Mouse (Mus musculus) liver, embryonic 16.5 days (tissue): ENCODE measurements around the gene Cacna2d3. TPM values are rescaled to one million over a fixed set of nuclear protein-coding genes. Genes with fewer than 3 reads are reported as not detected.

Source experiments
- ATAC-seq: fragments of 200-750 bp; cut with Nextera tagmentation; 2 replicates; pipeline ENCODE4 v1.8.0; 2017; ENCODE audit warnings: low read depth, mild to moderate bottlenecking, moderate number of reproducible peaks, moderate library complexity
- H3K27ac ChIP-seq: fragments of 300-500 bp; sonication (generic); 2 replicates; pipeline ENCODE4 v1.5.1; 2014; ENCODE audit warnings: mild to moderate bottlenecking, low read length
- H3K27me3 ChIP-seq: fragments of 300-500 bp; sonication (generic); 2 replicates; pipeline ENCODE4 v1.6.1; 2014; ENCODE audit warnings: low read depth, low read length, mixed read lengths; ENCODE audit not compliant: control insufficient read depth, insufficient read depth
- H3K36me3 ChIP-seq: fragments of 300-500 bp; sonication (generic); 2 replicates; pipeline ENCODE4 v1.6.1; 2014; ENCODE audit warnings: mild to moderate bottlenecking; ENCODE audit not compliant: control insufficient read depth, insufficient read depth
- H3K4me1 ChIP-seq: fragments of 300-500 bp; sonication (generic); 2 replicates; pipeline ENCODE4 v1.6.1; 2014; ENCODE audit warnings: low read depth, low read length, mixed read lengths; ENCODE audit not compliant: control insufficient read depth
- H3K4me2 ChIP-seq: fragments of 300-500 bp; sonication (generic); 2 replicates; pipeline ENCODE4 v1.6.1; 2014; ENCODE audit warnings: low read depth, low read length, mixed read lengths
- H3K4me3 ChIP-seq: fragments of 300-500 bp; sonication (generic); 2 replicates; pipeline ENCODE4 v1.5.1; 2014; ENCODE audit warnings: low read depth, mild to moderate bottlenecking, low read length
- H3K9ac ChIP-seq: fragments of 300-500 bp; sonication (generic); 2 replicates; pipeline ENCODE4 v1.6.1; 2014; ENCODE audit warnings: low read depth, low read length
- H3K9me3 ChIP-seq: fragments of 300-500 bp; sonication (generic); replicated peaks from 2 replicates; pipeline ENCODE4 v1.6.1; 2016; ENCODE audit warnings: low read length; ENCODE audit not compliant: control insufficient read depth
- WGBS: fragments of 180-500 bp; shearing (Covaris S2); extraction: QIAGEN DNeasy Blood & Tissue Kit; methylation state at CpG from one replicate; pipeline ENCODE4 v1.1.7; 2014; ENCODE audit not compliant: insufficient replicate concordance; 5-methylcytosine and 5-hydroxymethylcytosine counted together
- polyA plus RNA-seq: library from polyadenylated mRNA; unstranded; fragments of >200 nt; fragmentation: Nextera tagmentation; extraction: Ambion mirVana; gene quantifications from 2 replicates; pipeline ENCODE4 v1.2.1, GENCODE M21; 2015

Gene Cacna2d3
- polyA plus RNA-seq, 1 experiment from 2014 or later, result 0.02 TPM

- H3K36me3 ChIP-seq, result no peaks in the 10 kb centered on the region
- no peak overlapping the region for H3K9ac ChIP-seq
- no peak for ATAC-seq
- no peak overlapping the region for H3K4me2 ChIP-seq
- no peak overlapping the region for H3K4me3 ChIP-seq
- no peaks in the 10 kb centered on the region for H3K9me3 ChIP-seq
- no peaks in the 10 kb centered on the region for H3K27me3 ChIP-seq
- no peaks in the 10 kb centered on the region for H3K4me1 ChIP-seq
- H3K27ac ChIP-seq, result no peak overlapping the region
These were observed 597.8 kb downstream of the Cacna2d3 start for GRCm38 (mm10) chr14:29123886-29124285.

DNA sequence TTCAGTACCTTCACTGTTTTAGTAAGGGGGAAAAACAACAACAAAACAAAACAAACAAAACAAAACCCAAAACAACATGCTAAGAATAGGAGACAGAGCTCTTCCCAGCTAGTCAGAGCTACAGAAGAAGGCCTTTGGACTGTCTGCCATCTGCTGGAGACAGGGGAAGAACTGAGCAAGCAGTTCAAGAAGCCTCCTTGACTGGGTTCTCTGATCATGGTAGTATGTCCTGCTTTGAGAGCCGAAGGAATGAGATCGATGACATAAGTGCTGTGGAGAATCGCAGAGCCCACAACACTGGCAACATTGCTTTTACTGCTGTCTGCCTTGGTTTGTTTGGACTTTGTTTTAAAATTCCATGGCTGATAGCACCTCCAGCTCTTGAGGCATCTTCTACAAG, 598.9 kb downstream of the Cacna2d3 start:
- H3K9me3 ChIP-seq, result no peaks in the 10 kb centered on the region
- WGBS, result 73% methylated on average over 3 of the region's 3 CpGs
- no peaks in the 10 kb centered on the region for H3K27me3 ChIP-seq
- no peaks in the 10 kb centered on the region for H3K36me3 ChIP-seq
- no peak overlapping the region for H3K9ac ChIP-seq
- no peak overlapping the region for H3K27ac ChIP-seq
- H3K4me1 ChIP-seq, result no peaks in the 10 kb centered on the region
- ATAC-seq, result no peak
- H3K4me2 ChIP-seq, result no peak overlapping the region
- H3K4me3 ChIP-seq, result no peak overlapping the region

DNA sequence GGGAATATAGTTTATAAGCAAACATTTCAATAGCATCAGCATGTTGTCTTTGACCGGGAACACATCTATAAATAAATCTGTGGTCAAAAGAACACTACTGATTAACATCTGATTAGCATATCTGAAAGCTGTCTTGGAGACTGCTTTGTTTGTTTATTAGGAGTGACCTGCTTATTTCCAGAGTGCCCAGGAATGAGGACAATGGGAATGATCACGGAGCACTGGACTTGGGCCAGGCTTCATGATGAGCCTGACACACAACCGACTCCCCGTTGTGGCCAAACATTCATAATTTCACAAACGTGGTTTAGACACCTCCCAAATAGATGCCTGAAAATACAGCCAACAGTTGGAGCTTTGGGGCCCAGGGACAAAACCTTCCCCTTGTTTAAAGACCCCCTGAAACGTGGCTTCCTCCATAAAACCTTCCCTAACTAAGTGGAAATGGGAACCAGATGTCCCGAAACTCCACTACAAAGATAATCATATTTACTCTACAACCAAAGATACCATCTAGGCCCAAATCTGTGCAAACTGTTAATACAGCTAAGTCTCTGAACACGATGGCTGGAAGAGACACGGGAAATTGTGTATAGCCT, 607.7 kb downstream of the Cacna2d3 start:
- Histone ChIP-seq H3K9me3 (no peaks in the 10 kb centered on the region), H3K4me1 (no peaks in the 10 kb centered on the region), H3K9ac (no peak overlapping the region), H3K4me3 (no peak overlapping the region), H3K27me3 (no peaks in the 10 kb centered on the region), H3K36me3 (no peaks in the 10 kb centered on the region), H3K4me2 (no peak overlapping the region), H3K27ac (no peak overlapping the region)
- no peak for ATAC-seq
- WGBS, result 49% methylated on average over 9 of the region's 9 CpGs

- Histone ChIP-seq H3K4me2 (no peak overlapping the region), H3K36me3 (no peaks in the 10 kb centered on the region)
- ATAC-seq, result no peak
These were observed 610.0 kb downstream of the Cacna2d3 start for GRCm38 (mm10) chr14:29111666-29112065.

GRCm38 (mm10) chr14:29110351-29111091, 611.1 kb downstream of the Cacna2d3 start:
- H3K27me3 ChIP-seq, result no peaks in the 10 kb centered on the region
- H3K9ac ChIP-seq, result no peak overlapping the region
- no peaks in the 10 kb centered on the region for H3K4me1 ChIP-seq
- no peak overlapping the region for H3K27ac ChIP-seq
- no peaks in the 10 kb centered on the region for H3K9me3 ChIP-seq
- H3K4me3 ChIP-seq, result no peak overlapping the region
- no peak overlapping the region for H3K4me2 ChIP-seq
- H3K36me3 ChIP-seq, result no peaks in the 10 kb centered on the region
- 59% methylated on average over 9 of the region's 9 CpGs for WGBS
- ATAC-seq, result no peak

More at GRCm38 (mm10) chr14:29111666-29112065, 610.0 kb downstream of the Cacna2d3 start:
- Histone ChIP-seq H3K27ac (no peak overlapping the region), H3K27me3 (no peaks in the 10 kb centered on the region), H3K9ac (no peak overlapping the region), H3K4me3 (no peak overlapping the region), H3K4me1 (no peaks in the 10 kb centered on the region), H3K9me3 (no peaks in the 10 kb centered on the region)
- WGBS, result 64% methylated on average over 6 of the region's 6 CpGs

DNA sequence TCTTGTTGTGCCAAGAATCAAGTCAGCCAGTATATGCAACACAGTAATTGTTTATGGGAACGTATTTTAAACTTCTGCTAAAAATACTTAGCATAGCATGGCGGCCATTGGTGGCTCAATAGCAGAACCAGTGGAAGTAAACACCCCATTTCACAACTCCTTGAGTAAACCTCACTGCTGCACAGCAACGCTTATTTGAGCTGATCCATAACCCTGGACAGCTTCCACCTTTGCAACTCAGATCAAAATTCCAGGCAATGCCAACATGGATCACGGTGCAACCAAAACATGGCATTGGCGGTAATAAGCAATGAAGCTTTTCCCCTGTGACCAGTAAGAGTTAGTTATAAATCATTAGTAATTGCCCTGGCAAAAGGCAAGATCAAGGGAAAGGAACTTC, 614.2 kb downstream of the Cacna2d3 start:
- H3K4me2 ChIP-seq, result no peak overlapping the region
- H3K9me3 ChIP-seq, result no peaks in the 10 kb centered on the region
- WGBS, result 51% methylated on average over 5 of the region's 5 CpGs
- no peaks in the 10 kb centered on the region for H3K36me3 ChIP-seq
- no peak overlapping the region for H3K4me3 ChIP-seq
- 0 out of 2 replicates have a peak, but pooled peaks have one; percentile 32 for ATAC-seq
- H3K9ac ChIP-seq, result no peak overlapping the region
- H3K27me3 ChIP-seq, result no peaks in the 10 kb centered on the region
- H3K4me1 ChIP-seq, result no peaks in the 10 kb centered on the region
- H3K27ac ChIP-seq, result no peak overlapping the region

GRCm38 (mm10) chr14:29097776-29098175, 623.9 kb downstream of the Cacna2d3 start:
- Histone ChIP-seq H3K27ac (no peak overlapping the region), H3K4me2 (no peak overlapping the region), H3K9ac (no peak overlapping the region), H3K36me3 (no peaks in the 10 kb centered on the region), H3K9me3 (no peaks in the 10 kb centered on the region), H3K4me3 (no peak overlapping the region), H3K27me3 (no peaks in the 10 kb centered on the region), H3K4me1 (no peaks in the 10 kb centered on the region)
- ATAC-seq, result no peak
- 63% methylated on average over 12 of the region's 12 CpGs for WGBS

GRCm38 (mm10) chr14:29095431-29095830, 626.2 kb downstream of the Cacna2d3 start:
- no peaks in the 10 kb centered on the region for H3K4me1 ChIP-seq
- H3K9me3 ChIP-seq, result no peaks in the 10 kb centered on the region
- WGBS, result 57% methylated on average over 5 of the region's 5 CpGs
- H3K27me3 ChIP-seq, result no peaks in the 10 kb centered on the region
- no peak overlapping the region for H3K4me2 ChIP-seq
- H3K4me3 ChIP-seq, result no peak overlapping the region
- no peak overlapping the region for H3K9ac ChIP-seq
- no peak for ATAC-seq
- no peak overlapping the region for H3K27ac ChIP-seq
- H3K36me3 ChIP-seq, result no peaks in the 10 kb centered on the region

DNA sequence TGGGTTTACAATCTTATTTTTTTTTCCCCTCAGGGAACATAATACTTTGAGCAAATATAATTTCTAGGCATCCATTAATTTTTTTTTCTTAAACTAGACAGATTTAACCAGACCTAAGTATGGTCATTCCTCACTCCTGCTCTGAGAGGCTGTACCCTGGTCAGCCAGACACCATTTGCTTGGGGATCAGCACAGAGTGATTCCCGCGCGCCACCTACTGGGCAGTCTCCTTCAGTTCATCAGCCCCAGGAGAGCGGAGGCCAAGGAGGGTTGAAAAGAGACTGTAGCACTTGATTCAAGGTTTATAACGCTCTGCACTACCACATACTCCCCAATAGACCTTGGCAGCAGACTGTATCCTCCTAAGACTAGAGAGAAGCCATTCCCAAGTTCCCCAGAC, 631.6 kb downstream of the Cacna2d3 start:
- Histone ChIP-seq H3K4me1 (no peaks in the 10 kb centered on the region), H3K4me3 (no peak overlapping the region), H3K36me3 (no peaks in the 10 kb centered on the region), H3K27me3 (no peaks in the 10 kb centered on the region), H3K9me3 (no peaks in the 10 kb centered on the region), H3K27ac (no peak overlapping the region), H3K4me2 (no peak overlapping the region), H3K9ac (no peak overlapping the region)
- ATAC-seq, result no peak
- WGBS, result 3% methylated on average over 5 of the region's 5 CpGs
